Mouse (Mus musculus) embryo, embryonic 11.5 days (tissue): ENCODE data around the gene Lrrc32.

Experiments
- DNase-seq: peaks from one replicate; pipeline ENCODE4 v3.0.0-alpha.2; 2012; ENCODE audit warnings: low read depth, low spot score

The Lrrc32 gene

DNA sequence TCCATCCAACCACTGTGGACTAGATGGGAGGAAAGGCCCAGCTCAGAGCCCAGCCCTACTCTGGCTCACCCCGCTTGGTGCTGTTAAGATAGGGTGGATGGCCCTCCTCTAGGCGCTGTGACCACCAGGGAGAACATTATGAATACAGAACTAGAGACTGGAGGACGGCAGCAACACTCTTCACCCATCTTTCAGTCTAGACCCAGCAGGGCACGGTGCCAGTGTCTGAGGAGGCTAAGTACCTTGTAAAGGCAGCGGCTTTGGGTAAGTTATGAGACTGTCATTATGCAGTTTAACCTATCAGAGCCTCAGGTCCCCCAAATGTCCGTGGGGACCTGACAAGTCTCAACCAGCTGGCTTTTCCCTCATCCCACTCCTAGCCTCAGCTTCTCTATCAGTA lies at the start of gene Lrrc32:
Lrrc32 (plus strand) TSS at position 153 of the 400 bp plus-strand sequence.
- no peak for DNase-seq

DNA sequence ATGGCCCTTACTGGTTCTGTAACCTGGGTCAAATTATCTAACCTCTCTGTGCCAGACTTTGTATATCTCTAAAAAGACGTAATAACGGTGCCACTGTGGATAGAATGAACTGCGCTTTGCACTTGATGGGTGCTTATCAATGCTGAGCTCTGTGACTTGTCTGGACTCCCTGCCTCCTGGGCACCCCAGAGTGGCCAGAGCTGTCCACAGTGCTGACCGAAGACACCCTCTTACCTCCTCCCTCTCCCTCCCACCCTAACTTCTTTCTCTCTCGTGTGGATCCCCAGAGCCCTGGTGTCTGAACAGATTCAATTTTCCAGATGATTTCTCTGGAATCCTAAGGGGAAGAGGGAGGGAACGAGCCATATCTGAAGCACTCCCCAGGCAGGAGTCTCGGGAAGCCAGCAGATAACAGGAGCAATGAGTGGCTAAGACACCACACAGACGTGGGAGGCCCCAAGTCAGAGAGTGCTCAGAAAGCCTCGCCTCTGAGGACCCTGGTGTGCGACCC lies 49.1 kb upstream of the Lrrc32 start, which contains the start of gene Gucy2d:
Gucy2d (plus strand) TSS at position 461 of the 511 bp plus-strand sequence.
- DNase-seq = no peak

DNA sequence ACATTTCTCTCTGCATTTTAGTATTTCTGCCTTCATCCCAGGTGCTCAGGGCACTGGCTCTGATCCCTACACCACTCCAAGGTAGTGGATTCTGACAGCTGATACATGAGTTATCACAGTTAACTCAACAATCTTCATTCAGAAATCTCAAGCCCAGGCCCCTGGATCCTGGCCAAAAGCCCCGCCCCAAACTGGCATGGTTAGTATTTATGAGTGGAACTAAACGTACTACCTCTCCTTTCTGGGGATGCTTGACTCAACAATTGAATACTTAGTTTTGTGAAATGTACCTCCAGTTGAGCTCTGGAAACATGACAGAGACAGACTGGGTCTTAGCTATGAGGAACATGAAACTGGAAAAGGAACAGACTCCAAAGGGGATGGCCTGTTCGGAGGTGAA lies 42.2 kb upstream of the Lrrc32 start:
- no peak for DNase-seq

DNA sequence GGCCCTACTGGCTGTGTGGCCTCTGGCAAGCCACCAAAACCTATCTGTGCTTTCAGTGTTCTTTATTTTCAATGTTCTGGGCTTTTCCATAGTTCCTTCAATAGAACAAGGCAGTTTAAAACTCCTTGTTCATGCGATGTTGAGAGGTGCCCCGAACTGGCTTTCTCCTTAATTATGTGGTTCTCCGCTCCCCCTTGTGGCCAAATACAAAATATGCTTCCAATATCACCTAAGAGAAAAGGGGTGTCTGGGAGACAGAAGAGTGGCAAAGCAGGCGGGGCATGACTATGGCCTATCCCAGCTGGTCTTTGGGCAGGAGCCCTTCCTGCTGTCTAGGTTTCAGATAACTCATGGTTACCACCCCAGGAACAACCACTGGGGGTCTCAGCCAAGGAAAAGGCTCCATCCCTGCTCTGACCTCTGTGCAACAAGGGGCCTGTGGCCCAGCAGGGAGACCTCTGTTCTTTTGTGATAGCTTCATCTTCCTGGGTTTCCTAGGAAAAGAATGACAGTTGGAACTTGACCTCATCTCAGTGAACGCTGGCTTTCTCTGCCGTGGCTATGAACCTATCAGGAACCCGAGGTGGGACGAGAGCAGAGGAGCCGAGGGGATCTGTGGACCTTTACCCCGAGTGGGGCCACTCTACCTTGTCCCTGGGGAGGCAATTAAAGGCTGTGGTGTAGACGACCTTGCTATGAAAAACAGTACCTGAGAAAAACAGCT lies 41.3 kb upstream of the Lrrc32 start:
- no peak for DNase-seq

DNA sequence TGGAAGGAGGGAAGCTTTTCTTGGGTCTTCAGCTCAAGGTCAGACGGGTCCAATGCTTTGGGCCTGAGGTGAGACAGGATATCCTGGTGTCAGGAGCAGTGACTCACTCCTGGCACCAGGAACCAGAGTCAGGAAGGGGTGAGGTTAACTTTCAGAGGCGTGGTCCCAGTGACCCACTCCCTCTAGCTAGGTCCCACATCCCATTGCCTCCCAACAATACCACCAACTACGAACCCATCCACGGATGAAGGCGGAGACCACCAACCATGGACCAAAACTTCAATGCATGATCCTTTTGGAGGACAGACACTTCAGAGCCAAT lies 40.8 kb upstream of the Lrrc32 start:
- DNase-seq = no peak

DNA sequence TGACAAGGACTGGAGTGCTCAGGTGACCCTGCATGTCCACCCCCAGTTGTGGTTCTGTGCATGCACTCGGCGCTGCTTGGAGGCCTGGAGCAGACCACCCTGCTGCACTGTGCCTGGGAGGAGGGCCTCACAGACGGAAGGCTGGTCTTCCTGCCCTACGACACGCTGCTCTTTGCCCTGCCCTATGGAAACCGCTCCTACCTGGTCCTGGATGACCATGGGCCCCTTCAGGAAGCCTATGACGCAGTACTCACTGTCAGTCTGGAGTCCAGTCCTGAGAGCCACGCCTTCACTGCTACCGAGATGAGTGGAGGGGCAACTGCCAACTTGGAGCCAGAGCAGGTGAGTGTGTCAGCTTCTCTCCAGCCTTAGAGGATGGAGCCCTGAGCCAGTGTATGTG lies 39.4 kb upstream of the Lrrc32 start:
- DNase-seq = no peak

DNA sequence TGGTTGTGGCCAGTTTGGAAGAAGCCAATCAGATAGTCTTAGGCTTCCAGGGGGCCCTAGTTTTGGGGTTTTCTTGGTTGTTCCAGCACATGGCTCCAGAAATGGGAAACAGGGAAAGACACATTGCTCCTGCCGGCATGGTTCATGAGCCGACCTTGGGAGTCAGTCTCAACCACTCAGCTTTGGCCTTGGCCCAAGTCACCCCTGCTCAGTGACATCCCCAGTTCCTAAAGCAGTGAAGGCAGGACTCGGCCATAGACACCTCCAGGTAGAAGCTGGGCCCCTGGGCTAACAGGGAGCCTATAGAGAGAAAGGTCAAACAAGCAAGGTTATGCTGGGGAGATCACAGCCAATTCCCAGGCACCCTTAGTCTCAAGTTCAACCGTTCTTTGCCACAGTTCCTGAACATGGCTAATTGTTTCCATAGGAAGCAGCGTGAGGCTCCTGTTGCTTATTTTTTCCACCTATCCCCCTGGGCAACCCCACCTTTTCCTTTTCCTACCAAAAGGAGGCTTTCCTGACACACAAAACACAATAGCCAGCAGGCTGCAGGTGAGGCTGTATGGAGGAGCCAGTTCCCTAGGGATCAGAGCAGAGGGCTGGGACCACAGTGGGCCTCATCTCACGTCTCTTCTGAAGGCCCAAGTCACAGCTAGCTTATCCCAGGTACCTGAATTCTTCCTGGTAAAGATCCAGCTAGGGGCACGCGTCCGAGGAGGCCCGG lies 34.5 kb upstream of the Lrrc32 start:
- no peak for DNase-seq

DNA sequence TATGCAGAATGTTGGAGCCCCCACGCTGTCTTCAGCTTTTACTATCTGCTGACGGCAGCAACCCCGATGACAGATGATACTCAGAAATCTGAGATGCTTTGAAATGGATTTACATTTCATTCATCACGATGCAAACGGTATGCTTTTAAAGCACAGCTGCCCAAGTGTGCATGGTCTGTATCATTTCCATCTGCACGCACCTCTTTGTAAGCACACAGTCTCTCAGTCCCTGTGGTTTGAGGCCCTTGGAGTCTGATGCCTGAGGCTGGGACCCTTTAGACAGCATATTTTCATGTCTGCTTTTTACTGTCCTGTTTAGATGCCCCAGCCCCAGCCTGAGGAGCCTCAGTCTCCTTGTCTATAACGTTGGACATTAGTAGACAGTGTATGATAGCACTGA lies 28.8 kb upstream of the Lrrc32 start:
- no peak for DNase-seq

DNA sequence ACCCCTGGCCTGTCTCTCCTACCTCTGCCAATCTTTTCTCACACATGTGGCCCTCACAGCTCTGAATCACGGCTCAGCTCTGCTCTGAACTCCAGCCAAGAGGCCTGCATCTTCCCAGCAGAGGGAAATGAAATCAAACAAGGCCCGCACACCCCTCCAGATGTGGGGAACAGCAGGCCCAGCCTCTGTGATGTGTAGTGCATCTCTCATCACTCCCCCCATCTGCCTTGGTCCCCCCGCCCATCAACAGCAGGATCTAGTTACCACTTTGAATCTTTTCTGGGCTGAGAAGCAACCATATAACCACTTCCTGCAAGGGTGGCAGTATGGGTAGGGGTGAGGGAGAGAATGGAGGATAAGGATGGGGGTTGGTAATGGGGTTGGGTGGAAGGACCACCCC lies 20.0 kb upstream of the Lrrc32 start:
- no peak for DNase-seq

DNA sequence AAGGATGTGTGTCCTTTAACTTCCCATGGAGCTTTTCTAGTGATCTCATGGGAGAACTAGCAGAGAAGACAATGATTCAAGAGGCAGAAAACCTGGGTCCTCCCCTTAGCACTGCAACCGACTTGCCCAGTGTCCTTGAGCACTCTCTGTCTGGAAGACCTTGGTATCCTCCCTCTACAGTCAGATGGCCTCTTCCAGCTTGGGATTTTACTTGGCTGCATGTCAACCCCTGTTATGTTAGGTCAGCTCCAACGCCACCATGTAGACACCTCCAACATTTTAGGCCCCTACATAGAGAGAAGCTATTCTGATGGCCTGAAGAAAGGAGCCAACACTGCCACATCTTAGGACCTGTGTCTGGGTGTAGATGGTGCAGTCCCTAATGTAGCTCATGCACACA lies 16.6 kb upstream of the Lrrc32 start:
- no peak for DNase-seq

DNA sequence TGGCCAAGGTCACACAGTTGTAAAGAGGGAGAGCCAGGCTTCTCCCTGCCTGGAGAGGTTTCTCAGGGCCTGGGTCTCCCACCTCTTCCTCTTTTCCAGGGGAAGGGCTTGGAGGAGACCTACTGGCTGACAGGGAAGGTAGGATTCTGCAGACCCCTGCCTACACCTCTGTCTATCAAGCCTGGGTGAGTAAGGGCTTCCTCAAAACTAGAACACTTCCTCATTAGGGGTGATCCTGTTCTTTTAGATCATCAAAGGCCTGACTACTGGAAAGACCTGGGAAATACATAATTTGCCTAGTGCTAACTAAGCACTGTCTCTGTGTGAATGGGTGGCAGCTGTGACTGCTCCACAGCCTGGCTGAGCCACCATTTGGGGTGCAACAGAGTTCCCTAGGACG lies 14.5 kb upstream of the Lrrc32 start:
- no peak for DNase-seq

DNA sequence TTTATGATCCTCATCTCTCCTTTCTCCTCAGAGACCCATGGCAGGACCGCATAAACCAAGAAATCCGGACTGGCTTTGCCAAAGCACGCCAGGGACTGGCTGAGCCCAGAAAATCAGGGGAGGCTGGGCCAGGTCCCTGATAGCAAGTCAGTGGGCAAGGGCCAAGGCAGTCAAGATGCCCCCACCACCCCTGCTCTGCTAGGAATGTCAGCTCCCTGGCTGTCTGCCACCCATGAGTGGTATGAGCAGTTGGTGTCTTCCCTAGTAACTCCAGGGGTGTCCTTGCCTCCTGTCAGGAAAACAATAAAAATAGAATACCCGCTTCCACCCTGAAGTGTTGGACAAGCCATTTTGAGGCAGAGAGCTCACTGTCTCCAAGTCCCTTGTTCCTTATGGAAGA lies 11.9 kb upstream of the Lrrc32 start:
- DNase-seq = no peak

DNA sequence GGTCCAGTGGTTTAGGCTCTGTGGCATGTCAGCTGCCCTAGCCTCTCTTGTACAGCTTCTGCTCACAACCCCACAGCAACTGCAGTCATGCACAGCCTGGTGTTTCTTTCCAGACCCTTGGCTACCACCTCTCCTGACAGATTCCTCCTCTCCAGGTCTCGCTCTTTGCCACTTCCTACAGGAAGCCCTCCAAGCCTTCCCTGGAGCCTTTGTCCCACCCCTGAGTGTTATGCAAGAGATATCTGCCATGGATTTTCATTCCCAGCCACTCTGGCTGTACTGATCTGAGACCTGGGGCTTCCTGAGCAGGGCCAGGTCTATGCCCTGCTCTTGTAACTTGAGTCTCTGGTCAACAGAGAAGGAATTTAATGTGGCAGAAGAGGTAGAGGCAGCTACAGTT lies 8.6 kb upstream of the Lrrc32 start:
- DNase-seq = no peak

DNA sequence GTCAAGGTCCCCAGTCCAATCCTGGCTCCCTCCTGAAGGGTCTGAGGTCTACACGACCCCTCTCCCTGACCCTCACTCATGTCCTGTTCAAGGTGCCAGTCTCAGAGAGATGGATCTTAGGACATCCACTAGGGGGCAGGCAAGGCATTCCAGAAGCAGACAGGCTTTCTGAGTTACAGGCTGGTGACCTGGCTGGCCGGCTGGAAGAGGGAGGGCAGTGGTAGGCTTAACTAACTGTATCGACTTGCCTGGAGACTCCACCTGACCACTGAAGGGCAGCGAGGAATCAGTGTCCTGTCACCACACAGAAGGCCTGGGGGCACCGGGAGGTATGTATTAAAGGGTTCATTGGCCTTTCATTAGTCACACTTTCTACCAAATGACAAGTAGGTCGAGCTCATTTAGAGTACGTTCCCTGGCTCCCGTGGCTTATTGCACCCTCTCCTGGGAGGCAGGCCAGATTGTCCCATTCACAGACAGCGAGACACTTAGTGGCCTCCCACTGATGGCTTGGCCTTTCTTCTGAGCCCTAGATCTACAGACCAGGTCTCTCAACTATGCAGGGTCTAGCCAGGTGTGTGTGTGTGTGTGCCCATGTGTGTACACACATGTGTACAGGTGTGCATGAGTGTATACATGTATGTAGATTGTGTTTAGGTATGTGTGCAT lies 7.9 kb upstream of the Lrrc32 start:
- peak; percentile 71 for DNase-seq

DNA sequence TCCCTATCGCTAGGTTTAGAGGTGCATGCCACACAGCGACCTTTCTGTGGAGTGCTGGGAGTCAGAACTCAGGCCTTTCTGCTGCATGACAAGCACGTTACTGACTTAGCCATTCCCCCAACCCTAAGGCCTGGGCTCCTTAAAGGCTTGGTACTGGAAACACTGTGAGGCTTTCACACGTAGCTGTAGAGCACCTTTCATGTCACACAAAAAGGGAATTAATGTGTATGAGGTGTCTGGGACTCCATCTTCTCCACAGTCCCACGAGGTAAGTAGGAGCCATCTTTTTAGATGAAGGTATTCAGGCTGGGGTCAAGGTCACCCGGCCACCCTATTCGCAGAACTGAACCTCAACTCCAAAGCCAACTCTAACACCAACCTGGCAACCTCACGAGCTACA lies 7.2 kb upstream of the Lrrc32 start:
- no peak for DNase-seq

DNA sequence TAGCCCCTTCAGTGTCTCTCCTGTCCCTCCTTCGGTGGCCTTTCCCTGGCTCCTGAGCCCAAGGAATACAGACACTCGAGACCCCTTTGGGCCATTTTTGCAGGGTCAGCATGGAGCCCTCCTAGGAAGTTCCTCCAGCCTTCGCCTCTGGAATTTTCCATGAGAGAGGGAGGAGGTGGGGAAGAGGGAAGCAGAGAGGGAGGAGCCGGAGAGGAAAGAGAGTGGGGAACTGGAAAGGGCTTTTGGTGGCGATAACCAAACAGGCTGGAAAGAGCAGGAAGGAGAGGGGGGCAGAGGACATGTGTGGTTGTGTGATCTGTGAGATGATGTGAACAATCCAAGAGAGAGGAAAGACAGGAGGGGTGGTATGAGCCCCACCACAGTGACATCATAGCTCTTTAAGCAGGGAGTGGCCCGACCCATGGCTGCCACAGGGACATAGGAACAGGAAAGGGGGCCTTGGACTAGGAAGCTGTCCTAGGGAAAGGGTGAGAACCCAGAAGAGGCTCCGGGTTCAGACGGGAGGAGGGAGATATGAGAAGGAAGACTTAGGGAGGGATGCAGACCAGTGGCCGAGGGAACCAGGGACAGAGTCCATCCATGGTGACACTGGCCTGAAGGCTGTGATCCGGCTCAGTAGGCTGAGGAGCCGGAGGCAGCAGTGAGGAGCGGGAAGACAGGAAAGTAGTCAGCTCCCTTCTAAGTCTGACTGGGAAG lies 6.4 kb upstream of the Lrrc32 start:
- DNase-seq = no peak

DNA sequence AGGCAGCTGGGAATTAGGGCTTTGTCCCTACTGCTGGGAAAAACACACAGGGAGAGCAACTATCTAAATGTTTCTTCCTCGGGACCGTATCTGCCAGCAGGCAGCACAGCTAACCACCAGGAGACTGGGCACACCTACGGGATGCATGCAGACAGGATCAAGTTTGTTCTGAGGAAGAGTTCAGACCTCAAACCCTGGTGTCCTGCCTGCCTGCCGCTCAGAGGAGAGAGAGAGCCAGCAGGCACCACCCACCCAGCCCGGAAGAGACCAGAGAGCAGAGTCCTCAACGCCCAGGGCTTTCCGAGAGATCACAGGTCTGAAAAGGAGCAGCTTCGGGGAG lies 5.8 kb upstream of the Lrrc32 start:
- no peak for DNase-seq

DNA sequence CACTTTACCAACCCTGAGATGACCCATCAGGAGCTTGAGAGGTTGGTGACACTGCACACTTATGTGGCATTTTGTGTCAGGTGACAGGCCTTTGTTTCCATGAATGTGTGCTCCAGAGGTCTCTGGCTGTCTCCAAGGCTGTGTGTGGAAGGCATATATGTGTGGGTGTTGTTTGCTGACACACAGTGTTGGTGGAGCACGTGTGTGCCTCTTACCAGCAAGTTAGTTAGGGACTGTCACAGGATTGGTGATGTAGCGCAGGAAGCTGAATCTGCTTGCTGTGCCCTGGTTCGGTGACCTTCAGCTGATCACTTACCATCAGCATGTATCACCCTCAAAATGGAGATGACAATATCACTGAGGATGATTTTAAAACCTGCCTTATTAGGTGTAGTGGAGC lies 4.2 kb upstream of the Lrrc32 start:
- DNase-seq = no peak

DNA sequence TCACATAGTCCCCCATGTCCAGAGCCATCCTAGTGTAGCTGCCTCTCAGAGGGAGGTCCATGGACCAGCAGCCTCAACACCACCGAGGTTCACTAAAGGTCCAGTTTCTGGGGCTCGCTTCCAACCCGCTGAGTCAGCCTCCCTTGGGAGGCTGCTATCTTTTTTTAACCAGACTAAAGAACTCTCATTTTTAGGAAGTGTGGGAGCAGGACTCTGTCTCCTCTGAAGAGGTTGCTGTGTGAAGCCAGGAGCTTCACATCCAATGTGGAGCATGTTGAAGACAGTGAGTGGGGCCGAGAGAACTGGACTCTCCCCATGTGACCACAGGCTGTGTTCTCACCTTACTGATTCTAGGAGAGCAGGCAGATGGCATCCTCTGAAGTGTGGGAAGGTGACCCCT lies 3.6 kb upstream of the Lrrc32 start:
- DNase-seq = no peak

DNA sequence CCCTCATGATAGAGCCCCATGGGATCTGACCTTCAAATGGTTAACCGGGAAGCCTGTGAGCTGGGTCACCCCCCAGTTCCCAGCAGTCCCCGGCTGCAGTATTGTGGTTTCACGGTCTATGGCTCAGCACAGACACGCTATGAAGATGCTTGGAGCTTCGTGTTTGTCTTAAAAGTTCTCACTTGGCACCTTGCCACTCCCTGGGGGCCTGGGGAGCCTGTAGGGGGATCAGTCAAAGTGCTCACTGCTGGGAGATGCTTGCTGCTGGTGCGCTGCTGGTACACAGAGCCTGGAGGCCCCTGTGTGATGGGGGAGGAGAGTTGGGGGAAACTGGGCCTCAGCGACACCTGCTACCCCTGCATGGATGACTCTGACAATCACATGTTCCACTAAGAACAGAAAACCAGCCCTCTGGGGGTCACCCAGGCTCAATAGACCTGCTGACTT lies 2.6 kb upstream of the Lrrc32 start:
- no peak for DNase-seq

DNA sequence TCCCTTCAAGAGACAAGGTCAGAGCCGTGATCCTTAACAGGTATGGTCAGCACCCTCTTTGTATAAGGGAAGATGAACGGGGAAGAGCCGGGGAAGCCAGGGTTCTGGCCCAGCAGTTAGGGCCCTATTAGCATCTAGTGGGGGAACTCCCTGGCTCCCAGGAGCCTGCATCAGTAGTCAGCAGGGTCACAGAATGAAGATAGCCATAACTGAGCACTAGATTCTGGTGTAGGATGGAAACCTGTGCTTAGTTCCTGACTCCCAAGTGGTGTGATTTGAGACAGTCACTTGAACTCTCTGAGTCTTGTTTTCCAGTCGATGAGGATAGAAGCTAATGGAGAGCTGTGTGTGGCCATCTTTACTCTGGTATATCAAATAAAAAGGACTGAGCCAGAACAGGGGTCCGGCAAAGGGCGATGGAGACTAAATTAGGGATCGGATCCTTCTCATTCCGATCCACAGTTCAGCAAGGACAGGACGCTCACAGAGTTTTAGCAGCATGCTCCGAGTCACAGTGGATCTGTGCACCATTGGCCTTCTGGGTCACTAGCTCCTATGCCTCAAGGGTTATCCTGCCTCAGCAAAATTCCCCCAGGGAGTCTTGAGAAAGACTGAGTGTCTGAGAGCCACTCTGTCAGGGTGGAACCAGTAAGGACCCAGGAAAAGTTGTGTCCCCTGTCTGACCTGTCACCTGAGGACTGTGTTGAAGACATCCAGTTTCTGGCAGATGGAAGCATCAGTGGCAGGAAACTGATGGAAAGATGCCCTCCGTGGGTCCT lies 1.7 kb upstream of the Lrrc32 start:
- DNase-seq = no peak
